ENCODE assay signal across 27 mouse cellular contexts in the genomic region with DNA sequence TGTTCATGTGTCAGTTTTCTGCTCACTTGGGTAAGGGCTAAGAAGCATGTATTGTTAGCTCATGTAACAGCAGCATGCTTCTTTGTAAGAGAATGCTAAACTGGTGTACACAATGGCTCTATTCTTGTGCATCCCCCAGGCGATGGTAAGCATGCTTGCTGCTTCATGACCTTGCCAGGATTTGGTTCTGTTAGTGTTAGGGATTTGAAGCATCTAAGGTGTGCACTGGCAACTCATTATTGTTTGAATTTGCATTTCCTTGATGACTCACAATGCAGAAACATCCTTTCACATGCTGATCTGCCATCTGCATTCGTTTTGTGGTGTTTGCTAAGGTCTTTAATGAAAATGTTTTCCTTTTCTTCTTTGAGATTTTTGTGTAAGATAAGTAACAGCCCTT.
DNase-seq lines count a peak whose midpoint lies in the region; ATAC-seq and TF ChIP-seq lines count a peak whose summit lies in the region.
"Had no signal": no experiment of that assay in that cellular context is flagged by ENCODE, and none has a peak within 500 bp of the region (broad histone marks: within the 10 kb centered on the region; RNA-seq: fewer than 3 reads in every experiment).

No protein-coding gene starts in this region.

- H3K36me3 ChIP-seq in heart, embryonic 10.5 days = no peaks in the 10 kb centered on the region
- H3K36me3 ChIP-seq in midbrain, embryonic 12.5 days = no peaks in the 10 kb centered on the region
- no peaks in the 10 kb centered on the region for H3K36me3 ChIP-seq in midbrain, embryonic 16.5 days (ENCODE audit: control insufficient read depth, insufficient read depth, low read length)
- H3K36me3 ChIP-seq in ES-E14 (ENCODE audit: control insufficient read depth, insufficient read depth, low read length, poor library complexity, severe bottlenecking) = no peaks in the 10 kb centered on the region
- no peaks in the 10 kb centered on the region for H3K36me3 ChIP-seq in forebrain, embryonic 16.5 days (ENCODE audit: control insufficient read depth, insufficient read depth)
- H3K36me3 ChIP-seq: embryonic facial prominence, embryonic 15.5 days; forebrain, embryonic 12.5 days; heart, embryonic 12.5 days had no signal

- peak; percentile 48 for DNase-seq in heart, adult 11 months
- no peak for DNase-seq in heart, embryonic 10.5 days (ENCODE audit: low spot score)
- DNase-seq in ES-E14 (ENCODE audit: low read depth, low spot score) = peak; percentile 75
- DNase-seq in brain, embryonic 14.5 days (ENCODE audit: low read depth) = peak; percentile 60
- DNase-seq in spleen, postnatal 36 days (ENCODE audit: low spot score in 2 of 2) = no peak
- DNase-seq: adrenal gland, postnatal 14 days; cerebellum, postnatal 14 days; gastrocnemius, postnatal 14 days; heart, adult 18-20 months; heart, postnatal 4 days; kidney, postnatal 14 days; liver; lung, adult 2 months; lung, postnatal 10 days; spleen, adult 18-20 months; thymus, adult 2 months; thymus, postnatal 4 days had no signal

- no peak overlapping the region for H3K27ac ChIP-seq in heart, embryonic 10.5 days
- H3K27ac ChIP-seq in midbrain, embryonic 12.5 days (replicated peaks) = no peak overlapping the region
- H3K27ac ChIP-seq in midbrain, embryonic 16.5 days (ENCODE audit: low read length) = no peak overlapping the region
- peak overlapping the region; percentile 78; the same call in 1 of the 2 replicates for H3K27ac ChIP-seq in ES-E14 (ENCODE audit: insufficient read depth, low read depth, low read length, poor library complexity, severe bottlenecking)
- no peak overlapping the region for H3K27ac ChIP-seq in forebrain, embryonic 16.5 days (ENCODE audit: low read length)
- H3K27ac ChIP-seq: embryonic facial prominence, embryonic 15.5 days; forebrain, embryonic 12.5 days; hindbrain, postnatal 0 days; liver, embryonic 14.5 days; macrophage had no signal

- TF ChIP-seq CTCF in brain, embryonic 14.5 days (IDR thresholded peaks at IDR 0.05; ENCODE audit: borderline replicate concordance, extremely low read depth, insufficient read depth, insufficient read length) = no peak

- H3K4me1 ChIP-seq in heart, embryonic 10.5 days = no peaks in the 10 kb centered on the region
- H3K4me1 ChIP-seq in midbrain, embryonic 12.5 days = 0 out of 2 replicates have a peak, but pooled peaks cover 7% of the 10 kb centered on the region
- H3K4me1 ChIP-seq in midbrain, embryonic 16.5 days (ENCODE audit: control insufficient read depth, insufficient read depth, low read length) = 0 out of 2 replicates have a peak, but pooled peaks cover 2% of the 10 kb centered on the region
- H3K4me1 ChIP-seq in ES-E14 (ENCODE audit: control insufficient read depth in 2 of 2, insufficient read depth in 2 of 2, low read length in 2 of 2, poor library complexity in 1 of 2) = peaks cover 3 to 4% of the 10 kb centered on the region in 2 experiments; a peak in 3 of 4 replicates
- H3K4me1 ChIP-seq in forebrain, embryonic 16.5 days (replicated peaks; ENCODE audit: control insufficient read depth, insufficient read depth, low read length) = no peaks in the 10 kb centered on the region
- H3K4me1 ChIP-seq: embryonic facial prominence, embryonic 15.5 days; heart, embryonic 12.5 days had no signal

- H3K27me3 ChIP-seq in heart, embryonic 10.5 days (ENCODE audit: insufficient read depth, poor library complexity, severe bottlenecking) = no peaks in the 10 kb centered on the region
- H3K27me3 ChIP-seq in midbrain, embryonic 12.5 days = no peaks in the 10 kb centered on the region
- H3K27me3 ChIP-seq in midbrain, embryonic 16.5 days (ENCODE audit: control insufficient read depth, insufficient read depth, low read depth, low read length) = no peaks in the 10 kb centered on the region
- no peaks in the 10 kb centered on the region for H3K27me3 ChIP-seq in forebrain, embryonic 16.5 days (replicated peaks; ENCODE audit: control insufficient read depth, insufficient read depth, low read length)
- H3K27me3 ChIP-seq: embryonic facial prominence, embryonic 15.5 days; forebrain, embryonic 12.5 days; heart, embryonic 12.5 days had no signal

- H3K4me2 ChIP-seq in midbrain, embryonic 12.5 days (replicated peaks) = no peak overlapping the region
- H3K4me2 ChIP-seq in midbrain, embryonic 16.5 days (ENCODE audit: low read length) = no peak overlapping the region
- no peak overlapping the region for H3K4me2 ChIP-seq in forebrain, embryonic 16.5 days (ENCODE audit: low read length)
- H3K4me2 ChIP-seq: embryonic facial prominence, embryonic 15.5 days; forebrain, embryonic 12.5 days; heart, embryonic 12.5 days had no signal

- H3K4me3 ChIP-seq in heart, embryonic 10.5 days = no peak overlapping the region
- no peak overlapping the region for H3K4me3 ChIP-seq in midbrain, embryonic 12.5 days
- no peak overlapping the region for H3K4me3 ChIP-seq in midbrain, embryonic 16.5 days (ENCODE audit: low read depth, low read length)
- no peak overlapping the region for H3K4me3 ChIP-seq in ES-E14 (ENCODE audit: insufficient read depth in 1 of 2, low read depth in 1 of 2, low read length in 2 of 2, poor library complexity in 1 of 2, severe bottlenecking in 1 of 2)
- H3K4me3 ChIP-seq in forebrain, embryonic 16.5 days (replicated peaks; ENCODE audit: low read length) = no peak overlapping the region
- H3K4me3 ChIP-seq: embryonic facial prominence, embryonic 15.5 days; forebrain, embryonic 12.5 days; heart, embryonic 12.5 days had no signal

- in situ Hi-C loops in ES-E14 (cut with MboI; ENCODE audit: low sequenced_read_pairs in 2 of 2, unreplicated experiment in 2 of 2) = no loop called here

- WGBS in heart, embryonic 10.5 days = 53% methylated on average over 2 of the region's 2 CpGs
- 13% methylated on average over 2 of the region's 2 CpGs for WGBS in midbrain, embryonic 12.5 days
- 10% methylated on average over 2 of the region's 2 CpGs for WGBS in midbrain, embryonic 16.5 days
- 12% methylated on average over 2 of the region's 2 CpGs for WGBS in forebrain, embryonic 16.5 days

- ATAC-seq in midbrain, embryonic 12.5 days (ENCODE audit: low FRiP score, low read depth) = 0 out of 2 replicates have a peak, but pooled peaks have one; percentile 49
- no peak for ATAC-seq in midbrain, embryonic 16.5 days
- ATAC-seq in forebrain, embryonic 16.5 days = no peak
- ATAC-seq: hindbrain, postnatal 0 days; intestine, postnatal 0 days had no signal

- no peak overlapping the region for H3K9ac ChIP-seq in midbrain, embryonic 12.5 days (replicated peaks)
- no peak overlapping the region for H3K9ac ChIP-seq in midbrain, embryonic 16.5 days (ENCODE audit: low read depth, low read length)
- no peak overlapping the region for H3K9ac ChIP-seq in ES-E14 (ENCODE audit: insufficient read depth, low read depth, low read length, poor library complexity, severe bottlenecking)
- H3K9ac ChIP-seq in forebrain, embryonic 16.5 days (replicated peaks; ENCODE audit: low read depth, low read length) = no peak overlapping the region
- H3K9ac ChIP-seq: embryonic facial prominence, embryonic 15.5 days; forebrain, embryonic 12.5 days; heart, embryonic 12.5 days; liver, embryonic 14.5 days had no signal

- TF ChIP-seq POLR2A in brain, embryonic 14.5 days (IDR thresholded peaks at IDR 0.05; ENCODE audit: borderline replicate concordance, extremely low read depth, insufficient read depth, insufficient read length, poor library complexity, severe bottlenecking) = no peak

- H3K9me3 ChIP-seq in heart, embryonic 10.5 days = no peaks in the 10 kb centered on the region
- no peaks in the 10 kb centered on the region for H3K9me3 ChIP-seq in midbrain, embryonic 12.5 days
- no peaks in the 10 kb centered on the region for H3K9me3 ChIP-seq in midbrain, embryonic 16.5 days (replicated peaks; ENCODE audit: control insufficient read depth, low read length, poor library complexity, severe bottlenecking)
- no peaks in the 10 kb centered on the region for H3K9me3 ChIP-seq in ES-E14 (ENCODE audit: control insufficient read depth, insufficient read depth, low read depth, low read length)
- H3K9me3 ChIP-seq in forebrain, embryonic 16.5 days (ENCODE audit: control insufficient read depth, low read length) = no peaks in the 10 kb centered on the region
- H3K9me3 ChIP-seq: embryonic facial prominence, embryonic 15.5 days; forebrain, embryonic 12.5 days had no signal

TF ChIP-seq in ES-E14, 5 proteins besides CTCF, POLR2A, EP300 and RAD21:
- TF ChIP-seq CHD2 (IDR thresholded peaks at IDR 0.05; ENCODE audit: low read depth, low read length) = peak; percentile 35; the same call in 1 of the 2 replicates
- TF ChIP-seq ZNF384 (IDR thresholded peaks at IDR 0.05; ENCODE audit: low read depth, low read length) = no peak
- no peak for TF ChIP-seq ZC3H11A (IDR thresholded peaks at IDR 0.05; ENCODE audit: borderline replicate concordance, low read depth, low read length)

Comparison
In these comparisons a context has a peak if more than half of its experiments do, and no peak if none do; other contexts are left out.
1. DNase-seq: peak in heart, adult 11 months (single experiment), ES-E14 (single experiment) and brain, embryonic 14.5 days (single experiment); none in heart, embryonic 10.5 days (single experiment) and spleen, postnatal 36 days (0 of 2).